Mouse (Mus musculus) erythroblast, embryonic 14.5 days (primary cell): ENCODE measurements around the gene Usp20.

ENCODE experiments used
- GATA1 ChIP-seq: IDR thresholded peaks from 2 replicates; pipeline ENCODE4 v1.6.1; 2012; ENCODE audit warnings: low read length, inconsistent platforms, mixed read lengths
- TAL1 ChIP-seq: IDR thresholded peaks from 3 replicates; pipeline ENCODE4 v1.6.1; 2012; ENCODE audit warnings: low read length, inconsistent platforms, mixed read lengths

GRCm38 (mm10) chr2:30938574-30938991, 43.5 kb upstream of the Usp20 start:
- TF ChIP-seq GATA1 (no peak), TAL1 (no peak)
